Mouse (Mus musculus): ENCODE data around the gene Rad51d.
"Not testable (repeated sequence)": the region's sequence is repeated elsewhere in the genome, so short reads cannot be mapped to it uniquely, and the experiment has no call there.

The Rad51d gene

GRCm38 (mm10) chr11:82890342-82890762 lies at the start of gene Rad51d:
Rad51d (minus strand) TSS chr11:82890614.
- peak; percentile 97 for DNase-seq (ENCODE audit: low spot score)

GRCm38 (mm10) chr11:82933186-82933585 lies 42.8 kb upstream of the Rad51d start:
- DNase-seq (ENCODE audit: low spot score): no peak

GRCm38 (mm10) chr11:82931671-82932450 lies 41.4 kb upstream of the Rad51d start:
- DNase-seq (ENCODE audit: low spot score): not testable (repeated sequence)

GRCm38 (mm10) chr11:82931161-82931560 lies 40.7 kb upstream of the Rad51d start:
- not testable (repeated sequence) for DNase-seq (ENCODE audit: low spot score)

GRCm38 (mm10) chr11:82930391-82930955 lies 40.1 kb upstream of the Rad51d start:
- not testable (repeated sequence) for DNase-seq (ENCODE audit: low spot score)

GRCm38 (mm10) chr11:82929633-82929950 lies 39.2 kb upstream of the Rad51d start:
- DNase-seq (ENCODE audit: low spot score): no peak

GRCm38 (mm10) chr11:82928897-82929632 lies 38.7 kb upstream of the Rad51d start:
- no peak for DNase-seq (ENCODE audit: low spot score)

- not testable (repeated sequence) for DNase-seq (ENCODE audit: low spot score)
Measured at GRCm38 (mm10) chr11:82923910-82924309, 33.5 kb upstream of the Rad51d start.

- no peak for DNase-seq (ENCODE audit: low spot score)
Measured at GRCm38 (mm10) chr11:82921691-82922090, 31.3 kb upstream of the Rad51d start.

- DNase-seq (ENCODE audit: low spot score): no peak
Measured at GRCm38 (mm10) chr11:82920768-82921167, 30.4 kb upstream of the Rad51d start.

- peak; percentile 87 for DNase-seq (ENCODE audit: low spot score)
Measured at GRCm38 (mm10) chr11:82914711-82915352, 24.4 kb upstream of the Rad51d start.

GRCm38 (mm10) chr11:82910679-82911389 lies 20.4 kb upstream of the Rad51d start:
- no peak for DNase-seq (ENCODE audit: low spot score)

- DNase-seq (ENCODE audit: low spot score): no peak
Measured at GRCm38 (mm10) chr11:82910250-82910649, 19.8 kb upstream of the Rad51d start, which contains the start of gene Unc45b. Unc45b (plus strand) TSS chr11:82910550.

- DNase-seq (ENCODE audit: low spot score): no peak
Measured at GRCm38 (mm10) chr11:82908608-82908989, 18.2 kb upstream of the Rad51d start.

- peak; percentile 97 for DNase-seq (ENCODE audit: low spot score)
Measured at GRCm38 (mm10) chr11:82907651-82908607, 17.5 kb upstream of the Rad51d start, which contains the start of gene Nle1. Nle1 (minus strand) TSS chr11:82908411.

- no peak for DNase-seq (ENCODE audit: low spot score)
Measured at GRCm38 (mm10) chr11:82905816-82906215, 15.4 kb upstream of the Rad51d start.

GRCm38 (mm10) chr11:82904952-82905351 lies 14.5 kb upstream of the Rad51d start:
- no peak for DNase-seq (ENCODE audit: low spot score)

- DNase-seq (ENCODE audit: low spot score): no peak
Measured at GRCm38 (mm10) chr11:82901606-82902310, 11.3 kb upstream of the Rad51d start.

GRCm38 (mm10) chr11:82899720-82900119 lies 9.3 kb upstream of the Rad51d start:
- DNase-seq (ENCODE audit: low spot score): no peak

GRCm38 (mm10) chr11:82897478-82897877 lies 7.1 kb upstream of the Rad51d start:
- DNase-seq (ENCODE audit: low spot score): no peak

Measured in testis, postnatal 10 days (tissue).